Mouse (Mus musculus): ENCODE measurements around the gene Hyls1. TPM values are rescaled to one million over a fixed set of nuclear protein-coding genes. Genes with fewer than 3 reads are reported as not detected.

Hyls1 gene
- polyA plus RNA-seq, 1 experiment: 5.1 TPM

- DNase-seq (ENCODE audit: low read depth): no peak
Observed at GRCm38 (mm10) chr9:35544666-35545065, 25.5 kb downstream of the Hyls1 start.

- no peak for DNase-seq (ENCODE audit: low read depth)
Observed at GRCm38 (mm10) chr9:35543099-35543860, 26.9 kb downstream of the Hyls1 start.

GRCm38 (mm10) chr9:35541941-35542340 lies 28.3 kb downstream of the Hyls1 start:
- DNase-seq (ENCODE audit: low read depth): no peak

GRCm38 (mm10) chr9:35541488-35541887 lies 28.7 kb downstream of the Hyls1 start:
- DNase-seq (ENCODE audit: low read depth): no peak

GRCm38 (mm10) chr9:35541024-35541423 lies 29.2 kb downstream of the Hyls1 start:
- DNase-seq (ENCODE audit: low read depth): no peak

- DNase-seq (ENCODE audit: low read depth): no peak
Observed at GRCm38 (mm10) chr9:35539001-35539750, 31.0 kb downstream of the Hyls1 start.

- DNase-seq (ENCODE audit: low read depth): no peak
Observed at GRCm38 (mm10) chr9:35535876-35536275, 34.3 kb downstream of the Hyls1 start.

- no peak for DNase-seq (ENCODE audit: low read depth)
Observed at GRCm38 (mm10) chr9:35535110-35535509, 35.1 kb downstream of the Hyls1 start.

GRCm38 (mm10) chr9:35533266-35533665 lies 36.9 kb downstream of the Hyls1 start:
- peak; percentile 91 for DNase-seq (ENCODE audit: low read depth)

- DNase-seq (ENCODE audit: low read depth): no peak
Observed at GRCm38 (mm10) chr9:35529796-35530195, 40.4 kb downstream of the Hyls1 start.

- DNase-seq (ENCODE audit: low read depth): no peak
Observed at GRCm38 (mm10) chr9:35529141-35529540, 41.1 kb downstream of the Hyls1 start.

GRCm38 (mm10) chr9:35523941-35524411 lies 46.2 kb downstream of the Hyls1 start:
- no peak for DNase-seq (ENCODE audit: low read depth)

GRCm38 (mm10) chr9:35523541-35523940 lies 46.7 kb downstream of the Hyls1 start:
- no peak for DNase-seq (ENCODE audit: low read depth)

GRCm38 (mm10) chr9:35522821-35523515 lies 47.2 kb downstream of the Hyls1 start:
- DNase-seq (ENCODE audit: low read depth): no peak

- DNase-seq (ENCODE audit: low read depth): no peak
Observed at GRCm38 (mm10) chr9:35522241-35522640, 48.0 kb downstream of the Hyls1 start.

GRCm38 (mm10) chr9:35520631-35521348 lies 49.4 kb downstream of the Hyls1 start:
- no peak for DNase-seq (ENCODE audit: low read depth)

GRCm38 (mm10) chr9:35518169-35518568 lies 52.0 kb downstream of the Hyls1 start, which contains the start of gene Gm1113:
Gm1113 (minus strand) TSS chr9:35518269.
- no peak for DNase-seq (ENCODE audit: low read depth)

- DNase-seq (ENCODE audit: low read depth): no peak
Observed at GRCm38 (mm10) chr9:35516711-35517110, 53.5 kb downstream of the Hyls1 start.

- no peak for DNase-seq (ENCODE audit: low read depth)
Observed at GRCm38 (mm10) chr9:35516182-35516581, 54.0 kb downstream of the Hyls1 start.

GRCm38 (mm10) chr9:35513900-35514299 lies 56.3 kb downstream of the Hyls1 start:
- no peak for DNase-seq (ENCODE audit: low read depth)

All from gonadal fat pad, adult 2 months (tissue).